Mouse (Mus musculus) T-helper 1 cell (primary cell): ENCODE data around the gene Rassf2.

Experiments
- in situ Hi-C: fragments of 300-600 bp; cut with MboI, MseI; formaldehyde crosslinking; loops from one replicate; pipeline ENCODE4 v1.15.1; 2025; ENCODE audit warnings: high pct_unique_total_duplicates

The Rassf2 gene

DNA sequence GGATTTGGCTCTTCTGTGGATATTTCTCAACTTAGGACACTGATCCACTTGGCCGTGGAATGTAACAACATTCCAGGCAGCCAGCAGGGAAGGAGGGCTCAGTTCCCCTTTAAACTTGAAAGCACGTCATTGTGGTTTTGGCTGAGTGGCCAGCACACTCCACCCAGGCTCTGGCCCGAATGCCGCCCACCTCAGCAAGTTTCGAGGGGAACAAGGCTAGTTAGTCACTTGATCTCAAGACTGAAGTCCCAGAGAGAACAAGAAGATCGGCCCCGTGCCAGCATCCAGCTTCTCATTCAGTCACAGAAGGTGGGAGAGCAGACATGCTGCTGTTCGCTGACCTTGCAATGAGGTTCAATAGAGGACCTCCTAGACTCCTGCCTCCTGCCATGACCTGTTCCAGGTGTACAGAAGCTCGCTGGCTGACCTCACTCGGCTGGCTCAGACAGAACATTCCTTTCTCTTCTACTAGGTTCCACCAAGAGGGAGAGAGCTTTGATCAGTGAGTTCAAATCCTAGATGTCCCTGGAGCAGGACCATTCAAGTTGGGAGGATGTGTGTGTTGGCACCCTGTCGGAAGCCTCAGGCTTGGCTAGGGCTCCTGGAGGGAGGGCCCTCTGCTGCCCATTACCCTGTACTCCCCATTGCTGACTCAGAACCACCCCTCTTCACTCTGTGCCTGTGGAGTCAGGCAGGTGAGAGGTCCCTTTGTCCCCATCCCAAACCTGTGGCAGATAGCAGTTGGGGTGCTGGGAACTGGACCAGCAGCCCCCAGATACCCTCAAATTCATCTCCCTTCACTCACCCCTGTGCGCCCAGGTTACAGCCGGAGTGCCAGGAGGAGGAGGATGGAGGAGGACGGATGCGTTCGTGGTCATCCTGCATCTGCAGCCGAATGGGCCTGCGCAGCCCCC, 23.2 kb downstream of the Rassf2 start:
- in situ Hi-C loops, result loop anchor here (25.0 kb wide), 1 partner anchor 1370 kb away; the partner anchor contains the start of genes Fastkd5, Lzts3 and Ubox5

DNA sequence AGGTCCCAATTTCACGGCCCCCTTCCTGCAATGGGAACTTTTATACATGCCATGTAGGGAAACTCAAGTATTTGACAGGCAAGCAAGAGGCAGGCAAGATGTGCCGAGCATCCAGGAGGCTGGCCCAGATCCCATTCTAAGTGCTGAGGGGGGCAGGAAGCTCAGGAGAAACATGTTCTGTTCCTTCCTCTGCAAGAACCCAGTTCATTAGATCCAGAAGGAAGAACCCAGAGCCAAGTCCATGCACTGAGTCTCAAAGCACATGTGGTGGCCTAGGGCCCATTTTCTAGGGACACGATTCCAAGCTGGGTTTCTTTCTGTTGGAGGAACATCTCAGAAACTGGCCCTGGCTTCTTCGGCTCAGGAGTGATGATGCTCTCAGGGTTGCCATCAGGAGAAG, 24.6 kb downstream of the Rassf2 start:
- in situ Hi-C loops, result loop anchor here (25.0 kb wide), 1 partner anchor 1368 kb away; the partner anchor contains the start of genes Fastkd5, Lzts3 and Ubox5

DNA sequence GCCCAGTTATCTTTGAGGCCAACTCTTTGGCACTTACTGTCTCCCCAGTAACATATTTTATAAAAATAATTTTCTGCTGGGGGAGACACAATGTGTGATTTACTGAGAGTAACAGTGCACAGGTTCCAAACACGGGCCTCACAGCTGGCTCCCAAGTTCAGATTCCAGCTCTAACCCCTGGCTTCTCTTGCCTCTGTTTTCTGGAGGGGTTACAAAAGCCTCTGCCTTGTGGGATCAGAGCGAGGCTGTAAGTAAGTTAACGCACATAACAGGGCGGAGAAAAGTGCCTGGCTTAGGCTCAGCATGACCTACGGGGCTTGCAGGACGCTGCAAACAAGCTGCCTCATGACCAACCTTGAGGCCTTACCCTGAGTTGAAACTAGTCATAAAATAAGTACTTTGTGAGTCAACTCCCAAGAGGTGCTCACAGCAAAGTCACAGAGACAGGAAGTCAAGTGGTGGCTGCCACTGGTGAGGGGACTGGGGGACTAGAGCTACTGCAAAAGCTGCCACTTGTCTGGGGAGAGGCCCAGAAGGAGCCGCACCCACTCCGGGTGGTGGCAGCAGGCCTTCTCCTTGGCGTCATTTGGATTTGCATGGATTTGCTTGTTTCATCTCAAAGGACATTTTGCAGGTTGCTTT, 25.4 kb downstream of the Rassf2 start:
- in situ Hi-C loops, result loop anchor here (25.0 kb wide), 1 partner anchor 1367 kb away; the partner anchor contains the start of genes Fastkd5, Lzts3 and Ubox5

DNA sequence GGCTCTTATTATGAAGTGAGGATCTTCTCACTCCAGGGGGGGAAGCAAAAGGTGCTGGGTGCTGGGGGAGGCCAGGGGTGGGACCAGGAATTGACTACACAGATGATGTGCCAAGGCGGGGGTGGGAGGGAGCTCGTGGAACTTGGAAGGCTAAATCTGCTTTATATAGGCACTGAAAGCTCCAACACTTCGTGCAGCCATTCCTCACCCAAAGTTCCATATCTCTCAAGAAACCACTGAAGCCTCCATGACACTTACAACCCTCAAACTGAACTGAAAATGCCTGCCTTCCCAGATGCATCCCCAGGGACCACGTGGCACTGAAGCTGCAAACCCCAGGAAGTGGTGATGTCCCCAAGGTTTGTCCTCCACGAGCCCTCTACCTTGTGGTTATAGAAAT, 26.1 kb downstream of the Rassf2 start:
- in situ Hi-C loops, result loop anchor here (25.0 kb wide), 1 partner anchor 1367 kb away; the partner anchor contains the start of genes Fastkd5, Lzts3 and Ubox5

DNA sequence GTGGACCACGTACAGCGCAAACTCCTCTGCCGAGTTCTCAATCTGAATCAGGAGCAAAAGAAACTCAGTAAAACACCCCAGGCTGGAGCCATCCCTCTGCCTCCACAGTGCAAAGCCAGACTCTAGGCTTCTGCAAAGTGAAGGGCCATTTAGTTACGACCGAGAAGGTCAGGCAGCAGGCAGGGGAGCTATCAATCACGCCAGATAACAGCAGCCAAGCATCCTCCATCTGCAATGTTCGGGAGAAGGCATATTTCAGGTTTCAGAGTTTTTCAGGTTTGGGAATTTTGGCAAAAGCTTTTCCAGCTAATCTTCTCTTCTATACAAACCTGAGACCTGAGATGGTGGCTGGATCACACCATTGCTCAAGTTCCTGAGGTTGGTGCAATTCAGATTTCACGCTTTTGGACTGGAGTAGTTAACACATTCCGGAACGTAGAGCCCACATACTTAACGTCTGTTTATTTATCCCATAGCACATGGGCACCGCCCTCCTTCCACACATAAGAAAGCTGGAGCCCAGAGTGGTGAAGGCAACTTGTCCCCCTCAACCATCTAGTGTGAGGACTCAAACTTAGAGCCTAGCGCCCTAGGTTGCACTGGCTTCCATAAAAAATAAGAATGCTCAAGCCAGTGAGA, 28.2 kb downstream of the Rassf2 start:
- in situ Hi-C loops, result loop anchor here (25.0 kb wide), 1 partner anchor 1365 kb away; the partner anchor contains the start of genes Fastkd5, Lzts3 and Ubox5

DNA sequence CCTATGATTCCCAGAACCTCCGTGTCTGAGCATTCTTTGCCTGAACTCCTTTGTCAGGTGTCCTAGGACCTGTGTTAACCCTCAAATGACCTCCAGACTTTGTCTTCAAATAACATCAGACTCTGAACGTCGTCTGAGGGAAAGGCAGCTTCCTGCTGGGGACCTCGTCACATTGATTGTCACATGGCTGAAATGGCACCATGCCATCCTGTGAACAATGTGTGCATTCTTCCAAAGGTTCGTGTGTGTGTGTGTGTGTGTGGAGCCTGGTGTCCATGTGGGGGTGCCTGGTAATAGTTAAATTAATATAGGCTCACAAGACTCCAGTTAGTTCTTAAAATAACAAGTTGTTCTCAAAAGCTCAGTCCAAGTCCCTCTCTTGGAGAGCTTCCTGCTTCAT, 32.7 kb downstream of the Rassf2 start:
- in situ Hi-C loops, result no loop called here

DNA sequence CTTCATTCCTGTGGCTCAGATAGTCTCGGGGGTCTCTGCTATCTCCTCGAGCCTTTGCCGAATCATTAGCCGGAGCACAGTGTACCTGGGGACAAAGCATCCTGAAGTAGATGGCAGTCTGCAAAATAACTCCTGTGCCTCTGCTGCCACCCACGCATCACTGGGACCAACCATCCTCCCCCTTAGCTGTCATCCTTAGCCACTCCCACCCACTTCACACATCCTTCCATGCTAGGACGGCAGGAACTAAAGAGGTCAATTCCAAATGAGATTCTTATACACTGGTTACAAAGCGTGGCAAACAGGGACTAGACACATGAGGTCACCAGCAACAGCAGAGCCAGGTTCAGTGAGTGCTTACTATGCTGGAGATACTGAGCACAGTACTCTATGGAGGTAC, 33.7 kb downstream of the Rassf2 start:
- in situ Hi-C loops, result no loop called here

DNA sequence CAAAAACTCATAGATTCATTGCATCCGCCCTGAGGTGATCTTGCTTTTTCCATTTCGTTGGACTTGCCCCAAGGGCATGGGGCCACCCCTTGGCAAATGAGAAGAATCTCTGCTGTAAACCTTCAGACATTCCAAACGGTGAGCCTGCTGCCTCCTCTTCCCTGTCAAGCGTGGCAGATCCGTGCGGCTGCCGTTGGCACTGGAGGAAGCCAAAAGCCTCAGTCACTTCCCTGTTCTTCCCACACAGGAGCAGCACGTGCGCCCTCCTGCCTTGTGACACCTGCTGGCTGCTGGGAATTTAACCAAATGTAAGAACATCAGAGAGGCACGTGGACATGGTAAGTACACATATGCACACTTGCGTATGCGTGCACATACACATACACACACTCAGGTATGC, 34.3 kb downstream of the Rassf2 start:
- in situ Hi-C loops, result no loop called here

DNA sequence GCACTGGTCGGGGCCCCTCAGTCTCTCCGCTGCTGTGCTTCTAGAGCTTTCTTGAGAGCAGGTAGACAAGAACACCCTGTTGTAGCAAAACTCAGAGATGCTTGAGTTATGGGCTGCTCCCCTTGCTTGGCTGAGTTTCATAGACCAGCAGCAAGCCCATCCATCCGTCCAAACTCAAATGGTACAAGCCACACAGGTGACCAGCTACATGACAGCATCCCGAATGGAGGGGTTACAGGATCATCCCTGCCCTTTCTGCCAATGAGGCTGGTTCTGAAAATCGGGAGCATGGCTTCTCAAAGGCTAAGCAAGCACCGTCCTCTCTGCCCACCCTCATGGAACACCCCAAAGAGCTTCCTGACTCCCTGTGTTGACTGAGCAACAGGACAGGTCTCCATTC, 35.1 kb downstream of the Rassf2 start:
- in situ Hi-C loops, result no loop called here

DNA sequence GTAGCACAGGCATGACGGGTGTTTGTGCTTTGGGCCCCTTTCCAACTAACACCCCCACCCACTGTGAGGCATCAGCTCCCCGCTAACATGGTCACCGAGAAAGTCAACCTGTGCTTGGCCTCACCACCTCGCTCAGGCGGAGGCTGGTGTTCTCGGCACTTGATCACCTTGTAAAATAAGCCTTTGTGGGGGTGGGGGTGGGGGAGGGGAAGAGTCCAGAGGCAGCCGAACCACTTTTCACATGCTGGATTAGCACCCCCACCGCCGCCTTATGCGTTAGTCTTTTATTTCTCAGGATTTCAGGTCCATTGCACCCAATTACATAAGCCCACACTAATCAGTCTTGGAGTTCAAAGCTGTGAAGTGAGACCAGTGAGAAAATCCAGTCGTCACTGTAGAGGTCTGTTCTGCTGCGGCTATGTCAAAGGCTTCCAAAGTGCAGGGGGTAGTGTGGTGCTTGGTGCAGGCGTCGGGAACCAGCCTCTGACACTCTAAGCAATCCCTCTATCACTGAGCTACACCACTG, 36.4 kb downstream of the Rassf2 start:
- in situ Hi-C loops, result no loop called here

DNA sequence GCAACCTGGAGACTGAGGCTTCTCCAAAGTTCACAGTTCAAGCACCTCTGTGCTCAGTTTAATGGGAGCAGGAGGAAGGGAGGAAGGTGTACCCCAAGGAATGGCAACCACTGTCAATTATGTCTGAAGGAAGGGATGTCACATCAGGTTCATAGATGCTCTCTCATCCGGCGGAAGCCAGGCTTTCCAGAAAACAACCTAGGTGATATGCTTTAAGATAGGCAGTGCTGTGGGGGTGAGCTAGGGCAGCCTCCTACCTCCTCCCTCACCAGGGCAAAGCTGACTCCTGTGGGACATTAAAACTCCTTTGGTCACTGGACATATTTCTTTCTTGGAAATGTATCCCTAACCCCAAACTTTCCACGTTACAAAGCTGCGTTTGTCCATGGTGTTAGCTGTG, 36.9 kb downstream of the Rassf2 start:
- in situ Hi-C loops, result no loop called here

DNA sequence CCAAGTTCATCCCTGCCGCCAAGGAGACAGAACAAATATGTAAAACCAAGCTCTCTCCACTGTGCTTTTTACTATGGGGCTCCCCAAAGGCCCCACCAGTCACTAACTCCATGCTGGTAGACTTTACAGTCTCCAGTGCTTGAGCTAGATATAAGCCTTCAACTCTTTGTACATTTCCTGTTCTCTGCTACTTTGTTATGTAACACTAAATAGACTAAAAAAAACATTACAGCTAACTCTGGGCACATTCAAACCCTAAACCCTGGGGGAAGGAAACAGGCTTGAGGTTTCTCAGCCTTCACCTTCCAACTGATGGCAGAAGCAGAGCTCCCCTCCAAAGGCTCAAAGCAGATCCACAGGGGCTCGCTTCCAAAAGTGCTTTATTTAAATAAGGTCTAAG, 37.6 kb downstream of the Rassf2 start:
- in situ Hi-C loops, result no loop called here

DNA sequence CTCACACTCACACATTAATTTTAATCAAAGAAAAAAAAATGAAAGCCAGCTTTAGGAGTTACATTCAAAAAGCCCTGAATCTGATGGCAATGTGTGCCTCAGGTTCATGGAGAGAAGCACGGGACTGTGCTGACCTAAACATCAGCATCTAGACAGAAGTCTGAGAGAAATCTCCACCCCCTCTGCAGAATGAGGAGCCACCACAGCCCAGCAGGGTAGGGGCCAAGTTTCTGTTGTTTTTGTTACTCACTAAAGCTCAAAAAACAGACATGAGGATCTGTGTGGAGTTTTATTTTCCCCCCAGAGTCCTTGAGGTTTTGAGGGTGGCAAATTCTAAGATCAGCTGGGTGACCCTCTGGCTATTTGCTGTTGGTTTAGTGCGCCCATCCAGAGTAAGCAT, 41.5 kb downstream of the Rassf2 start:
- in situ Hi-C loops, result no loop called here

DNA sequence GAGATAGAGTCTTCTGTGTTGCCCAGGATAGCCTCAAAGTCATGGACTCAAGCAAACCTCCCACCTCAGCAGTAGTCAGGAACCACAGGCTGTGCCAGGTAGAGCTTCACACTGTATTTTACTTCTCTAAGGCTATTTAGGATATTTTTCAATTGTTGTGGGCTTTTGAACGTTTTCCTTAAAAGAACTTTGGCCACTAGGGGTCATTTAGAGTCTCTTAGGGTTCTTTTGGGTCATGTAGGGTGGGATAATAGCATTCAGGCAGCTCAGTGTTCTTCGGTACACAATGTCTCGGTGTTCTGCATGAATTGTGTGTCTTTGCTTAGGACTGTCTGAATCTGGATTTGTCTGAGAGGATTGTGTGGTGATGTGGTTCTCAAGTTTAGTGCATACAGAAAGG, 42.1 kb downstream of the Rassf2 start:
- in situ Hi-C loops, result no loop called here

DNA sequence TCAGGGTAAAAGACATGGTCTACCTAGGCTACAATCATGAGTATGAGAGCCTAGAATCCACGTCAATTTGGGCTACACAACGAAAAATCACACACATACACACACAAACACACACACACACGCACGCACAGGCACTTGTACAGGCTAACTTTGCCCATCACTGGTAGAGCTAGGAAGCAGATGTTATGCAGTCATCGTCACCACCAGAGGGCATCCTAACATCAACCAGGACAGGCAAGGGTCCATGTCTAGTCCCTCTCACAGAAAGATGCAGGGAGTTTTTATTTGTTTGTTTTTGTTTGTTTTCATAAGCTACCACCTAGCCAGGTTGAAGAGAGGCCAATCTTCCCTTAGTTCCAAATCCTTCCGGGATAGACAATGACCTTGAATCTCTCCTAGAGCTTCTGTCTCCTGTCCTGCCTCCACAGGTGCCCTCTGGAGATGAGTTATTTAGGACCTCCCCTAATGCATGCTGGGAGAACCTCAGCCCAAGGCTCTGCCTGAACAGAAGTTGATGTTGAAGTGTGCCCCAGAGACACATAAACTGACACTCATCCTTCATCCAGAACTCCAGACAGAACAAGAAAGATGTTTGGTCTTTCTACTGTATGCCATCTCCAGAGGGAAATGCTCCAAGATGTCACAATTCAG, 47.4 kb downstream of the Rassf2 start:
- in situ Hi-C loops, result loop anchor here (5.0 kb wide), 1 partner anchor 130 kb away; no protein-coding TSS in a partner anchor

DNA sequence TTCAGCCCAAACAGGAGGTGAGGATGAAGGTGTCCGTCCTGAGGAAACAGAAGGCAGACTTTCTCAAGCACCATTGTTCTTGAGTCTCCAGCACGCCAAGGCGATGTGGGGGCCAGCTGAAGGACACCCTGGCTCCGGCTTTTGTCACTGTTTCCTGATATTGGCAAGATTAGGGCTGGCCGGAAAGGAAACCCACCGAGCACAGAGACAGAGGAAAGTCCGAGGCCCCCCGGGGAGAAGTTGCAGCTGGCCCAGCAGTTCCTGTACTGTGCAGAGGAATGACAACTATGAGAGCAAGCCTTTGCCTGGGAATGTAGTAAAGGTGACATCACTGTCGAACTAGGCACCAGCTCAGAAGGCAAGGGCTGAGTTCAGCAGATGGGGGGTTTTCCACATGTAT, 49.2 kb downstream of the Rassf2 start:
- in situ Hi-C loops, result loop anchor here (5.0 kb wide), 1 partner anchor 131 kb away; no protein-coding TSS in a partner anchor

DNA sequence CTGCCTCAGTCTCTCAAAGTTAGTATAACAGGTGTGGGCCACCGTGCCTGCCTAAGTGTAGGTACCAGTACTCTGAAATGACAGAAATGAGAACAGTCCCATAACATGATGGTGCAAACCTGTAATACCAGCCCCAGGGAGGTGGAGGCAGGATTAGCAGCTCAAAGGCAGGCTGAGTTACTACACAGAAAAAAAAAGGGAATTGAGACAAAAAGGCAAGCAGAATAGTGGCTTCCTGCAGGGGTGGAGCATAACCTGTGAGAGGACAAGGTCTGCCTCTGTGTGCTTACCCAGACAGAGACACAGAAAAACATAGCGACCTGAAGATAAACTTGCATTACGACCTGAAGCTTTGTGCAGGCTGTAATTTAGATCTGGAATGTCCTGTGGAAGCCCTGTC, 53.4 kb downstream of the Rassf2 start:
- in situ Hi-C loops, result no loop called here

DNA sequence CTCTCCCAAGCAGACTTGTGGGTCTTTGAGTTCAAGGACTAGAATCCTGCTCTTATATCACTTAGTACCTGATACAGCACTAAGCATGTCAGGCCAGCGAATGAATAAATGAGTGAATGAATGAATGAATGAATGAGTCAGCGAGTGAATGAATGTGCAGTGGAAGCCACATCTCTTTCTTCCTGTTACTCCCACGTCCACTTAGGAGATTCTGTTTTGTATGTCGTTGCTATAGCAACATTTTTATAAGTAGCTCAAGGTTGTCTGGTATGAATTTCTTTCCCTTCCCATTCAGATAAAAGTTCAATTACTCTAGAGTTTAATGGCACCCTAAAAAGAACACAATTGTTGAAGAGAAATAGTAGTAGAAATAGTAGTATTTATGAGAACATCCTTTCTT, 59.0 kb downstream of the Rassf2 start:
- in situ Hi-C loops, result no loop called here

DNA sequence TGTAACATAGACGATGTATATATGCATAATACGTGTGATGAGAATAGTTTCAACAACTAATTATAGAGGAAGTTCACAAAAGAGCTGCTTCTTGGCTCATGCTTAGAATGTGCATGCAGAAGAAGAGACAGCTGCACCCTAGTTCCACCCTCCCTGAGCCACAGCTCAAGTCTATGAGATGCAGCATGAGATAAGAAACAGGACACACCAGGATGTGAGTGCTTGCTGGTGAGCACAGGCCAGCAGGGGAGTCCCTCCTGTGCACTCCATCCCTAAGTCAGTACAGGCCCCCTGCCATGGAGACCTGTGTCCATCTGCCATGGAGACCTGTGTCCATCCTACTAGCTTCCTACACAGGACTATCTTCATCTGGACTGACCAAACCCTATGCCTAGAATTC, 59.5 kb downstream of the Rassf2 start:
- in situ Hi-C loops, result no loop called here

DNA sequence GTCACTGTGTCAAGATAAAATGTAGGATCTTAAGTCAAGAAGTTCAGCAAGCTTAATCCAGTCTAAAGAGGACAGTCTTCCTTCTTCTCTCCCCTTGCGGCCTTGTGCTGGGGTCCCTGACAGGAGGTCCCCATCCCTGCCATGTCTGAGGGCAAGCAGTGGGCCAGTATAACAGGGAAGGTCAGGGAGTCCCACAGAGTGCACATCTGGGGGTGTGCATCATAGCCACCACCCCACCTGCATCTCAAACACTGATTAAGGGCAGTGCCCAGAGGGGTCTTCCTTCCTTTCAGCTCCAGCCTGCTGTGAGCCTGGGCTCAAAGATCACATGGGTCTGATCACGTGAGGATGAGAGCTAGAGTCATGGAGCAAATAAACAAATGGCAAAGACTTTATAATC, 68.4 kb downstream of the Rassf2 start:
- in situ Hi-C loops, result no loop called here

DNA sequence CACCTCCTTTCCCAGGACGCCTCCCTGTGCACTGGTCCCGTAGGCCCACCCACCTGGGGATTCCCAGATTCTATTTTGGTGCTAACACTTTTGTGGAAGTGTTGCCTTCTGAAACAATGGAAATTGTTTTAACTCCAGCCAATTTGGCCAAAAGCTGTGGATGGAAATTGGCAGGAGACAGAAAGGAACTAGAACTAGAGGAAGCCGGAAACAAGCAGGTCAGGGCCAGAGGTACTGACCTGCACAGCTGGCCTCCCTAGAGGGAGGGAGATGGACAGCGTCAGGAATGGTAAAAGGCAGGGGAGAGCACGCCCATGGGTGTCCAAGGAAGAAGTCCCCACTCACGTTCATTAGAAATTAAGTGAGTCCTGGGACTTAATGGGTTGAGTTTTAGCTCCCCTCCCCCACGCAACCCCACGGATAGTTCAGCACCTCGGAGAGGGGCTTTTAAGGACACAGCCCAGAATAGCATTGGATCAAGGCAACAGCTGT, 72.3 kb downstream of the Rassf2 start:
- in situ Hi-C loops, result loop anchor here (10.0 kb wide), 1 partner anchor 63 kb away; no protein-coding TSS in a partner anchor
